Mouse (Mus musculus) ES-E14 (cell line): ENCODE data around the gene Mrps36. TPM values are rescaled to one million over a fixed set of nuclear protein-coding genes. Genes with fewer than 3 reads are reported as not detected.
"Not testable (repeated sequence)": the region's sequence is repeated elsewhere in the genome, so short reads cannot be mapped to it uniquely, and the experiment has no call there.

Source experiments
- DNase-seq: peaks from one replicate; pipeline ENCODE4 v3.0.0-alpha.2; 2013; ENCODE audit warnings: low read depth, low spot score
- H3K27ac ChIP-seq: 2 replicates; pipeline ENCODE4 v1.5.1; 2012; ENCODE audit warnings: low read depth, mild to moderate bottlenecking, low read length, moderate library complexity, mixed read lengths; ENCODE audit not compliant: poor library complexity, insufficient read depth, severe bottlenecking
- H3K36me3 ChIP-seq: 2 replicates; pipeline ENCODE4 v1.6.1; 2012; ENCODE audit warnings: mild to moderate bottlenecking, low read length, moderate library complexity, mixed read lengths; ENCODE audit not compliant: control insufficient read depth, poor library complexity, insufficient read depth, severe bottlenecking
- H3K4me1 ChIP-seq, 2 experiments: fragments of 150-350 bp in 1 of 2; sonication (generic) in 1 of 2; 2 replicates each; pipeline ENCODE4 v1.6.1; 2012; ENCODE audit warnings: low read length in 2 of 2, mild to moderate bottlenecking in 1 of 2, mixed read lengths in 1 of 2; ENCODE audit not compliant: control insufficient read depth in 2 of 2, insufficient read depth in 2 of 2, poor library complexity in 1 of 2
- H3K4me3 ChIP-seq, 2 experiments: fragments of 150-350 bp in 1 of 2; sonication (generic) in 1 of 2; 2 replicates each; pipeline ENCODE4 v1.5.1; 2012; ENCODE audit warnings: low read length in 2 of 2, low read depth in 1 of 2, mild to moderate bottlenecking in 1 of 2, mixed read lengths in 1 of 2; ENCODE audit not compliant: insufficient read depth in 1 of 2, poor library complexity in 1 of 2, severe bottlenecking in 1 of 2
- H3K9ac ChIP-seq: 2 replicates; pipeline ENCODE4 v1.6.1; 2012; ENCODE audit warnings: low read depth, mild to moderate bottlenecking, low read length, mixed read lengths; ENCODE audit not compliant: poor library complexity, insufficient read depth, severe bottlenecking
- H3K9me3 ChIP-seq: fragments of 150-350 bp; sonication (generic); 2 replicates; pipeline ENCODE4 v1.6.1; 2012; ENCODE audit warnings: low read depth, mild to moderate bottlenecking, low read length; ENCODE audit not compliant: control insufficient read depth, insufficient read depth
- CHD2 ChIP-seq: IDR thresholded peaks from 2 replicates; pipeline ENCODE4 v1.6.1; 2014; ENCODE audit warnings: mild to moderate bottlenecking, low read depth, low read length, inconsistent platforms
- HCFC1 ChIP-seq: IDR thresholded peaks from 2 replicates; pipeline ENCODE4 v1.6.1; 2012; ENCODE audit warnings: low read length, inconsistent platforms, borderline replicate concordance; ENCODE audit not compliant: insufficient read depth
- MAFK ChIP-seq: IDR thresholded peaks from 2 replicates; pipeline ENCODE4 v1.6.1; 2014; ENCODE audit warnings: mild to moderate bottlenecking, low read depth, low read length, inconsistent platforms; ENCODE audit not compliant: insufficient read depth
- ZC3H11A ChIP-seq: IDR thresholded peaks from 2 replicates; pipeline ENCODE4 v1.6.1; 2012; ENCODE audit warnings: low read depth, mild to moderate bottlenecking, inconsistent platforms, low read length, borderline replicate concordance
- ZNF384 ChIP-seq: IDR thresholded peaks from 2 replicates; pipeline ENCODE4 v1.6.1; 2012; ENCODE audit warnings: low read depth, low read length, inconsistent platforms
- in situ Hi-C, 2 experiments: fragments of 600-800 bp; cut with MboI; formaldehyde crosslinking; loops; one replicate each; pipeline ENCODE4 v1.15.1; 2025; ENCODE audit warnings: low sequenced_read_pairs in 2 of 2, inconsistent platforms in 1 of 2; ENCODE audit not compliant: unreplicated experiment in 2 of 2
- total RNA-seq: library from RNA; depleted of rRNA; stranded (reverse); fragments of 300-350 nt; gene quantifications from 2 replicates; pipeline ENCODE4 v1.2.3, GENCODE M21; 2012

Gene Mrps36
- total RNA-seq, 1 experiment: 58.9 TPM

GRCm38 (mm10) chr13:100748638-100749037 lies 4.2 kb upstream of the Mrps36 start:
- H3K9ac ChIP-seq: no peak overlapping the region
- no peaks in the 10 kb centered on the region for H3K9me3 ChIP-seq
- no peak for TF ChIP-seq CHD2
- TF ChIP-seq ZC3H11A: no peak
- TF ChIP-seq ZNF384: no peak
- TF ChIP-seq HCFC1: no peak
- no peak for TF ChIP-seq MAFK
- in situ Hi-C loops: no loop called here
- no peak overlapping the region for H3K27ac ChIP-seq
- 0 out of 4 replicates have a peak, but pooled peaks cover 2 to 4% of the 10 kb centered on the region in 2 experiments for H3K4me1 ChIP-seq
- H3K36me3 ChIP-seq: no peaks in the 10 kb centered on the region
- peak; percentile 41 for DNase-seq
- H3K4me3 ChIP-seq: peak overlapping the region in 1 of 2 experiments; percentile 11; a peak in 1 of 4 replicates

GRCm38 (mm10) chr13:100746090-100746489 lies 1.6 kb upstream of the Mrps36 start:
- Histone ChIP-seq H3K36me3 (no peaks in the 10 kb centered on the region), H3K4me3 (no peak overlapping the region), H3K4me1 (peaks cover 2 to 7% of the 10 kb centered on the region in 2 experiments; a peak in 1 of 4 replicates), H3K9ac (no peak overlapping the region), H3K9me3 (no peaks in the 10 kb centered on the region), H3K27ac (no peak overlapping the region)
- DNase-seq: no peak
- in situ Hi-C loops: no loop called here
- no peak for TF ChIP-seq MAFK
- no peak for TF ChIP-seq CHD2
- TF ChIP-seq ZNF384: no peak
- TF ChIP-seq HCFC1: no peak
- no peak for TF ChIP-seq ZC3H11A

- H3K4me1 ChIP-seq: peaks cover 2 to 7% of the 10 kb centered on the region in 2 experiments; a peak in 1 of 4 replicates
- H3K4me3 ChIP-seq: peak overlapping the region; percentile 78 to 90
- H3K9me3 ChIP-seq: no peaks in the 10 kb centered on the region
- no peak overlapping the region for H3K9ac ChIP-seq
- no peak for TF ChIP-seq MAFK
- TF ChIP-seq ZNF384: peak; percentile 94
- DNase-seq: no peak
- no peak overlapping the region for H3K27ac ChIP-seq
- H3K36me3 ChIP-seq: no peaks in the 10 kb centered on the region
- in situ Hi-C loops: no loop called here
These were observed 968 bp downstream of the Mrps36 start for GRCm38 (mm10) chr13:100743346-100744035.

GRCm38 (mm10) chr13:100742831-100743230 lies 1.6 kb downstream of the Mrps36 start:
- Histone ChIP-seq H3K36me3 (no peaks in the 10 kb centered on the region), H3K9ac (no peak overlapping the region), H3K27ac (no peak overlapping the region), H3K4me1 (peaks cover 2 to 7% of the 10 kb centered on the region in 2 experiments; a peak in 1 of 4 replicates), H3K4me3 (no peak overlapping the region), H3K9me3 (no peaks in the 10 kb centered on the region)
- TF ChIP-seq CHD2 (no peak), ZNF384 (no peak), HCFC1 (no peak), MAFK (no peak), ZC3H11A (no peak)
- DNase-seq: no peak
- in situ Hi-C loops: no loop called here

- peaks cover 6% of the 10 kb centered on the region for H3K36me3 ChIP-seq
- in situ Hi-C loops: no loop called here
- no peak for TF ChIP-seq ZNF384
- no peak for TF ChIP-seq MAFK
- TF ChIP-seq HCFC1: no peak
- no peak for TF ChIP-seq CHD2
- TF ChIP-seq ZC3H11A: no peak
- no peak overlapping the region for H3K9ac ChIP-seq
- H3K4me3 ChIP-seq: no peak overlapping the region
- H3K4me1 ChIP-seq: peaks cover 1 to 2% of the 10 kb centered on the region in 2 experiments
- H3K27ac ChIP-seq: no peak overlapping the region
- H3K9me3 ChIP-seq: no peaks in the 10 kb centered on the region
- no peak for DNase-seq
These were observed 11.7 kb downstream of the Mrps36 start for GRCm38 (mm10) chr13:100732756-100733155.

GRCm38 (mm10) chr13:100731462-100732046 lies 12.9 kb downstream of the Mrps36 start:
- not testable (repeated sequence) for H3K27ac ChIP-seq

More at GRCm38 (mm10) chr13:100731462-100732046, 12.9 kb downstream of the Mrps36 start:
- H3K9me3 ChIP-seq, H3K9ac ChIP-seq, H3K36me3 ChIP-seq, in situ Hi-C loops, H3K4me1 ChIP-seq, DNase-seq, H3K4me3 ChIP-seq: not testable (repeated sequence)
